Mouse (Mus musculus): ENCODE results near the gene Actc1.

Gene Actc1

GRCm38 (mm10) chr2:114051111-114051870 lies 2.1 kb downstream of the Actc1 start:
- no peak for DNase-seq (ENCODE audit: low read depth in 2 of 2, low spot score in 2 of 2)

GRCm38 (mm10) chr2:114050150-114050549 lies 3.2 kb downstream of the Actc1 start:
- no peak for DNase-seq (ENCODE audit: low read depth in 2 of 2, low spot score in 2 of 2)

GRCm38 (mm10) chr2:114049372-114049771 lies 4.0 kb downstream of the Actc1 start:
- no peak for DNase-seq (ENCODE audit: low read depth in 2 of 2, low spot score in 2 of 2)

- no peak for DNase-seq (ENCODE audit: low read depth in 2 of 2, low spot score in 2 of 2)
Measured at GRCm38 (mm10) chr2:114047960-114048611, 5.3 kb downstream of the Actc1 start.

GRCm38 (mm10) chr2:114046151-114046664 lies 7.1 kb downstream of the Actc1 start:
- DNase-seq (ENCODE audit: low read depth in 2 of 2, low spot score in 2 of 2) = no peak

GRCm38 (mm10) chr2:114037926-114038325 lies 15.4 kb downstream of the Actc1 start:
- no peak for DNase-seq (ENCODE audit: low read depth in 2 of 2, low spot score in 2 of 2)

- DNase-seq (ENCODE audit: low read depth in 2 of 2, low spot score in 2 of 2) = no peak
Measured at GRCm38 (mm10) chr2:114032259-114032658, 21.1 kb downstream of the Actc1 start.

GRCm38 (mm10) chr2:114023383-114023782 lies 30.0 kb downstream of the Actc1 start:
- DNase-seq (ENCODE audit: low read depth in 2 of 2, low spot score in 2 of 2) = no peak

GRCm38 (mm10) chr2:114020210-114020563 lies 33.2 kb downstream of the Actc1 start:
- DNase-seq (ENCODE audit: low read depth in 2 of 2, low spot score in 2 of 2) = no peak

- no peak for DNase-seq (ENCODE audit: low read depth in 2 of 2, low spot score in 2 of 2)
Measured at GRCm38 (mm10) chr2:114019474-114020209, 33.7 kb downstream of the Actc1 start.

- no peak for DNase-seq (ENCODE audit: low read depth in 2 of 2, low spot score in 2 of 2)
Measured at GRCm38 (mm10) chr2:114018136-114018535, 35.2 kb downstream of the Actc1 start.

- no peak for DNase-seq (ENCODE audit: low read depth in 2 of 2, low spot score in 2 of 2)
Measured at GRCm38 (mm10) chr2:114014839-114015238, 38.5 kb downstream of the Actc1 start.

- no peak for DNase-seq (ENCODE audit: low read depth in 2 of 2, low spot score in 2 of 2)
Measured at GRCm38 (mm10) chr2:114013846-114014245, 39.5 kb downstream of the Actc1 start.

- DNase-seq (ENCODE audit: low read depth in 2 of 2, low spot score in 2 of 2) = no peak
Measured at GRCm38 (mm10) chr2:114013295-114013771, 40.0 kb downstream of the Actc1 start, which contains the start of gene Gjd2. Gene Gjd2, minus strand, starts transcription at chr2:114013619.

- no peak for DNase-seq (ENCODE audit: low read depth in 2 of 2, low spot score in 2 of 2)
Measured at GRCm38 (mm10) chr2:114012749-114013211, 40.6 kb downstream of the Actc1 start.

GRCm38 (mm10) chr2:114011838-114012237 lies 41.5 kb downstream of the Actc1 start:
- DNase-seq (ENCODE audit: low read depth in 2 of 2, low spot score in 2 of 2) = no peak

GRCm38 (mm10) chr2:114008321-114008720 lies 45.0 kb downstream of the Actc1 start:
- DNase-seq (ENCODE audit: low read depth in 2 of 2, low spot score in 2 of 2) = no peak

- no peak for DNase-seq (ENCODE audit: low read depth in 2 of 2, low spot score in 2 of 2)
Measured at GRCm38 (mm10) chr2:113997484-113997883, 55.9 kb downstream of the Actc1 start.

Data from CD8-positive naive resting alpha-beta T cell, adult 2 months (primary cell).